Mouse (Mus musculus) kidney, adult 2 months (tissue): ENCODE measurements around the gene Mt2.

ENCODE experiments used
- CTCF ChIP-seq: fragments of 200-500 bp; conservative IDR thresholded peaks from 2 replicates; pipeline ENCODE4 v1.5.1; 2011; ENCODE audit warnings: low read depth, mild to moderate bottlenecking, control low read depth, low read length, moderate library complexity, mixed read lengths; ENCODE audit not compliant: insufficient read depth, insufficient read length
- POLR2A ChIP-seq: fragments of 200-500 bp; IDR thresholded peaks from one replicate; pipeline ENCODE4 v1.6.1; 2011; ENCODE audit warnings: low read depth, low read length, control low read depth

DNA sequence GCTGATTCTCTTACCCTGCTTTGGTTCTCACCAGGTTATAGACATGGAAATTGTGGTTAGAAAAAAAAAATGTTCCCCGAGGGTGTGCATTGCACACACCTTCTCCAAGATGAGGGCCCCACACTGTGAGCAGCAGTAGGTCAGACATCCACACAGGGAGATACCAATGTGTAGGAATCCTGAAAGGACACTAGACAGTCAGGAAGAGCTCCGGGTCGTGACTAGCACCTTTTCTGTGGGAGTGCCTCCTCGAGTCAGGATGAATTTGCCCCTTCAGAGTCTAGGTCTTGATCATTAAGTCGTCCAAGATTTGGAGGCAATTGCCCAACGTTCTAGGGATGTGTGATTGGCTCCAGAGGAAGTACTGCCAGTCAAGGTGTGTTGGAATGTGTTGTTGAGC is 13.3 kb downstream of the Mt2 start:
- TF ChIP-seq CTCF = no peak
- no peak for TF ChIP-seq POLR2A
